Mouse (Mus musculus) hindbrain, embryonic 16.5 days (tissue): ENCODE data around the gene Tekt4. TPM values are rescaled to one million over a fixed set of nuclear protein-coding genes. Genes with fewer than 3 reads are reported as not detected.

Experiments
- ATAC-seq: fragments of 200-750 bp; cut with Nextera tagmentation; 2 replicates; pipeline ENCODE4 v1.8.0; 2017; ENCODE audit warnings: moderate TSS enrichment, moderate library complexity
- H3K27ac ChIP-seq: fragments of 300-500 bp; sonication (generic); 2 replicates; pipeline ENCODE4 v1.5.1; 2014; ENCODE audit warnings: low read depth, mild to moderate bottlenecking, control low read depth, low read length, moderate library complexity
- H3K27me3 ChIP-seq: fragments of 300-500 bp; sonication (generic); replicated peaks from 2 replicates; pipeline ENCODE4 v1.6.1; 2014; ENCODE audit warnings: low read length; ENCODE audit not compliant: control insufficient read depth, insufficient read depth
- H3K36me3 ChIP-seq: fragments of 300-500 bp; sonication (generic); 2 replicates; pipeline ENCODE4 v1.6.1; 2014; ENCODE audit warnings: mild to moderate bottlenecking, low read length, moderate library complexity, mixed read lengths; ENCODE audit not compliant: control insufficient read depth, insufficient read depth
- H3K4me1 ChIP-seq: fragments of 300-500 bp; sonication (generic); 2 replicates; pipeline ENCODE4 v1.6.1; 2014; ENCODE audit warnings: low read depth, low read length; ENCODE audit not compliant: control insufficient read depth, insufficient read depth
- H3K4me2 ChIP-seq: fragments of 300-500 bp; sonication (generic); 2 replicates; pipeline ENCODE4 v1.6.1; 2014; ENCODE audit warnings: mild to moderate bottlenecking, low read length, control low read depth, moderate library complexity
- H3K4me3 ChIP-seq: fragments of 300-500 bp; sonication (generic); 2 replicates; pipeline ENCODE4 v1.5.1; 2014; ENCODE audit warnings: mild to moderate bottlenecking, low read length, control low read depth, moderate library complexity
- H3K9ac ChIP-seq: fragments of 300-500 bp; sonication (generic); 2 replicates; pipeline ENCODE4 v1.6.1; 2014; ENCODE audit warnings: low read depth, mild to moderate bottlenecking, control low read depth, low read length, moderate library complexity
- H3K9me3 ChIP-seq: fragments of 300-500 bp; sonication (generic); 2 replicates; pipeline ENCODE4 v1.6.1; 2014; ENCODE audit warnings: mild to moderate bottlenecking, low read length, moderate library complexity; ENCODE audit not compliant: control insufficient read depth
- WGBS: fragments of 180-500 bp; shearing (Covaris S2); extraction: QIAGEN DNeasy Blood & Tissue Kit; methylation state at CpG from one replicate; pipeline ENCODE4 v1.1.7; 2014; 5-methylcytosine and 5-hydroxymethylcytosine counted together
- polyA plus RNA-seq: library from polyadenylated mRNA; unstranded; fragments of >200 nt; fragmentation: Nextera tagmentation; extraction: Ambion mirVana; gene quantifications from 2 replicates; pipeline ENCODE4 v1.2.1, GENCODE M21; 2015

The Tekt4 gene
- polyA plus RNA-seq, 1 experiment from 2014 or later: 1.4 TPM

DNA sequence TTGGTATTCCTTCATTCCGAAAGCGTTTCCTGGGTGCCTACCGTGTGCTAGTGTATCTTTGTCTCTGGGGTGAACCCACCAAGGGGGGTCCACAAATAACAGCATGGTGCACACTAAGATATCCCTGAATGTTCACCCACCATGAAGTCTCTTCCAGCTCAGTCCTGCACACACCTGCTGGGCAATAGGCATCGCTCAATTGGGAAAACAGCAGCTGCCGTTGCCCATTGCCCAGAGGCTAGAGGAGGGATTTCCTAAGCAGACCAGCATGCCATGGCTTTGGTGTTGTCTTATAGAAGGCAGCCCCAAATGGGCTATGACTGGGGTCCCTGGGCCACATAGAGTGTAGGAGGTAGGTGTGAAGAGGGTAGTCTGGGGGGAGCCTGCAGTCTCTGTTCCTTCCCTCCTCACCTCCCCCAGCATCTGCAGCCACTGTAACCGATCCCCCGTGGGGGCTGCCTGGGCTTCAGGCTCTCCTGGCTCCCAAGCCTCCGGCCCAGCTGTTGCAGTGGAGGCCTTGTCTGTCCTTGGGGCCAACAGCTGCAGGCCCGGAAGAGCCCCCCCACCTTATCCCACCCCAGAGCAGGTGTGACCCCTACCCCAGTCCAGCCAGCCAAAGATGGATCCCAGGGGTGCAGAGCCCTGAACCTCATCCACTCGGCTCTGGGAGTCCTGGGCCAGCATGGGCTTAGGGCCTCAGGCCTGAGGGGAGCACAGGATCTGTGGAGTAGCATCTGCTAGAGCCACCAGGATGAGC is 55.8 kb downstream of the Tekt4 start:
- Histone ChIP-seq H3K4me1 (0 out of 2 replicates have a peak, but pooled peaks cover 3% of the 10 kb centered on the region), H3K4me3 (no peak overlapping the region), H3K27ac (no peak overlapping the region), H3K36me3 (no peaks in the 10 kb centered on the region), H3K4me2 (no peak overlapping the region), H3K27me3 (no peaks in the 10 kb centered on the region), H3K9me3 (no peaks in the 10 kb centered on the region), H3K9ac (no peak overlapping the region)
- 76% methylated on average over 10 of the region's 10 CpGs for WGBS
- no peak for ATAC-seq

DNA sequence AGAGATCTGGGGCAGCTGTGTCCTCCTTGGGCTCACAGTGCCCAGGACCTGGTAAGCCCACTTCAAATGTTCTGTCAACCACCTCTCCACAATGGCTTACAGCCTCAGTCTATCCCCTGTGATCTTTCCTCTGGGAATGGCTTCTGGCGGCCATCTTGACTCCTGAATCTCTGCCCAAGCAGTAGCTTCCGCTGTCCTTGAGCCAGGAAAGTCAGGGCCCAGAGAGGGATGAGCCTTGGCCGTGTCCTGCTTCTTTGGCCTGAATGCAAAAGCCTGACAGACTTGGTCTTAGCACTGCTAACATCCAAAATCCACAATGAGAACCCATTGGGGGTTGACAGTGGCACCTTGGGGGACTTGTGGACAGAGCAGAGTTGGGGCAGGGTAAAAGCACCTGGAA is 57.5 kb downstream of the Tekt4 start:
- Histone ChIP-seq H3K27me3 (no peaks in the 10 kb centered on the region), H3K4me2 (no peak overlapping the region), H3K4me1 (0 out of 2 replicates have a peak, but pooled peaks cover 3% of the 10 kb centered on the region), H3K9me3 (no peaks in the 10 kb centered on the region), H3K9ac (no peak overlapping the region), H3K4me3 (no peak overlapping the region), H3K36me3 (no peaks in the 10 kb centered on the region), H3K27ac (no peak overlapping the region)
- 85% methylated on average over 3 of the region's 3 CpGs for WGBS
- no peak for ATAC-seq

- Histone ChIP-seq H3K27me3 (no peaks in the 10 kb centered on the region), H3K27ac (no peak overlapping the region), H3K9ac (no peak overlapping the region), H3K4me2 (no peak overlapping the region), H3K4me1 (peaks cover 3% of the 10 kb centered on the region; the same call in 1 of the 2 replicates), H3K9me3 (no peaks in the 10 kb centered on the region), H3K4me3 (no peak overlapping the region), H3K36me3 (no peaks in the 10 kb centered on the region)
- 87% methylated on average over 2 of the region's 2 CpGs for WGBS
- no peak for ATAC-seq
Measured at GRCm38 (mm10) chr17:25514055-25514454, 59.6 kb downstream of the Tekt4 start.

DNA sequence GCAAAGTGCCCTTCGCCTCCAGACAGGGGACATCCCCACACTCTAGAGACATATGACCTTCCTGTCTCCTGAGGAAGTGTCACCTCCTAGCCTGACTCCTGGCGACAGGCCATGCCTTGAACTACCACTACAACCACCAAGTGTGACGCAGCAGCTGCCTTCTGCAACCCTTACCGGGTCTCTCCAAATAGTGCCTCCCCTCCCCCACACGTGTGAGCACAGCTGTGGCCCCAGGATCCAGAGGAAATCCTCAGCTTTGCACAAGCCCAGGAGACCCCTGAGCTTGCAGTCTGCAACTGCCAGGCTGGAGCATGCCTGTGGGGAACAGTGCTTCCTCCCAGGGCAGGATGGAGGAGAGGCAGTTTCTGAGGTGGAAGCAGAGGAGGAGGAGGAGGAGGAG is 61.9 kb downstream of the Tekt4 start:
- WGBS: 48% methylated on average over 5 of the region's 5 CpGs
- Histone ChIP-seq H3K4me3 (no peak overlapping the region), H3K4me2 (no peak overlapping the region), H3K9me3 (no peaks in the 10 kb centered on the region), H3K27me3 (no peaks in the 10 kb centered on the region), H3K9ac (no peak overlapping the region), H3K4me1 (peaks cover 4% of the 10 kb centered on the region), H3K27ac (no peak overlapping the region), H3K36me3 (no peaks in the 10 kb centered on the region)
- ATAC-seq: no peak

DNA sequence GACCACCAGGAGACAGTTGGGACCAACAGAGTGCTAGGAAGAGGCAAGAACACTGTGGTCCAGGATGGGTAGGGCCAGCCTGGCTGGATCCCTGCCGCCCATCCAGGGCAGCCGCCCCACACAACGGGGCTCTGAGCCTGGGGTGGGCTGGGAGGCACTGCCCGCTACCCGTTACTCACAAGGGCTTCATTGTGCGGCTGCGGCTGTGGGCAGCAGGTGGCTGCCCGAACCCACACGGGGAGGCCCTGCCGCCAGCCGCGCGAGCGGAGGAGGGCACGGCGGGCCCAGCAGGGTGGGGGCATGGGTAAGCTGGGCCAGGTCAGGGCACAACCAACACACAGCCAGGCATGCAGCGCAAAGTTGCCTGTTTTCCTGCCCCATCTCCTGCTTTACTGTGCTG is 63.7 kb downstream of the Tekt4 start:
- Histone ChIP-seq H3K27ac (no peak overlapping the region), H3K27me3 (no peaks in the 10 kb centered on the region), H3K4me3 (no peak overlapping the region), H3K36me3 (no peaks in the 10 kb centered on the region), H3K9me3 (no peaks in the 10 kb centered on the region), H3K9ac (no peak overlapping the region), H3K4me2 (no peak overlapping the region), H3K4me1 (peaks cover 4% of the 10 kb centered on the region)
- peak; percentile 83 for ATAC-seq
- 45% methylated on average over 16 of the region's 17 CpGs for WGBS

GRCm38 (mm10) chr17:25519511-25519910 is 65.1 kb downstream of the Tekt4 start:
- H3K4me1 ChIP-seq: peaks cover 4% of the 10 kb centered on the region
- no peaks in the 10 kb centered on the region for H3K36me3 ChIP-seq
- no peak overlapping the region; the same call in 1 of the 2 replicates for H3K27ac ChIP-seq
- no peak overlapping the region for H3K9ac ChIP-seq
- H3K4me3 ChIP-seq: no peak overlapping the region
- 49% methylated on average over 5 of the region's 5 CpGs for WGBS
- H3K9me3 ChIP-seq: no peaks in the 10 kb centered on the region
- ATAC-seq: peak; percentile 77
- H3K27me3 ChIP-seq: no peaks in the 10 kb centered on the region
- H3K4me2 ChIP-seq: no peak overlapping the region

GRCm38 (mm10) chr17:25520492-25520891 is 66.1 kb downstream of the Tekt4 start:
- Histone ChIP-seq H3K27me3 (no peaks in the 10 kb centered on the region), H3K27ac (no peak overlapping the region)
- 58% methylated on average over 9 of the region's 9 CpGs for whole genome bisulfite sequencing

DNA sequence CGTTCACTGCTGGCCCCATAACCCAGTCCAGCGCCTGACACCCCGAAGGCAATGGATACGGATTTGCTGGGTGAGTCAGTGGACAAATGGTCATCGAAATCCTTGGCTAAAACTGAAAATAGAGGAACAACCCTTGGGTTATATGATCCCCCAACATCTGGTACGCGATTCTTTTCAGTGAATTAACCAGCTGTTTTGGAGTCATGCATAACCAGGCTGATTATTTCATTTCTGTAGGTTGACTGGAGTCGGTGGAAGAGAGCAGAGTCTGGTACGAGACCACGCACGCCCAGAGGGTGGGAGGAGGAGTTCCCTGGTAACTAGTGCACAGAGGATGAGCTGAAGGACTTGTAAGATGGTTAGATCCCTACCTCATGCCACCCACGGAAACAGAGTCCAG is 67.7 kb downstream of the Tekt4 start:
- H3K36me3 ChIP-seq: no peaks in the 10 kb centered on the region
- H3K4me2 ChIP-seq: no peak overlapping the region
- peaks cover 4% of the 10 kb centered on the region for H3K4me1 ChIP-seq
- WGBS: 90% methylated on average over 12 of the region's 12 CpGs
- H3K27me3 ChIP-seq: no peaks in the 10 kb centered on the region
- no peak overlapping the region for H3K9ac ChIP-seq
- H3K27ac ChIP-seq: no peak overlapping the region
- no peak for ATAC-seq
- no peaks in the 10 kb centered on the region for H3K9me3 ChIP-seq
- H3K4me3 ChIP-seq: no peak overlapping the region

More at GRCm38 (mm10) chr17:25520492-25520891, 66.1 kb downstream of the Tekt4 start:
- peaks cover 4% of the 10 kb centered on the region for H3K4me1 ChIP-seq
- H3K4me3 ChIP-seq: no peak overlapping the region
- ATAC-seq: 0 out of 2 replicates have a peak, but pooled peaks have one; percentile 21
- H3K9me3 ChIP-seq: no peaks in the 10 kb centered on the region
- no peaks in the 10 kb centered on the region for H3K36me3 ChIP-seq
- no peak overlapping the region for H3K4me2 ChIP-seq
- H3K9ac ChIP-seq: no peak overlapping the region
